Mouse (Mus musculus): ENCODE data around the gene Gstz1.

DNA sequence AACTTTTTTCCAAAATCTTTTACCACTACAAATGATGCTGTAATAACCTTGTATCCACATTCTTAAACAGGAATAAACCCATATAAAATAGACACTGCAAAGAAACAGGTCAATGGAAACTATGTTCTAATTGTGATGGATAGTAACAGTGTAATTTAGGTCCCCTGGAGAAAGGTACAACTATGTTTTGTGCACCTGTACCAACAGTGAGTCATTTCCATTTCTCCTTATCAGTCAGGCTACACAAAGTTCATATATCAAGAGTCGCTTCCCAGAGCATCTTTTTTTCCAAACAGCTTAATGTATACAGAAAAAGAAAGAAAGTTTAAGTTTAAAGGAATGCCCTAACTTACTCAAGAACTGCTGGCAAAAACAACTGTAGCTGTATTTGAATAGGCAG is 48.1 kb downstream of the Gstz1 start:
- TF ChIP-seq CTCF (IDR thresholded peaks at IDR 0.05; ENCODE audit: low read depth) (no peak), EP300 (optimal IDR thresholded peaks at IDR 0.05) (no peak)

All from stomach, postnatal 0 days (tissue).